Mouse (Mus musculus): ENCODE data around the gene Nrros. TPM values are rescaled to one million over a fixed set of nuclear protein-coding genes. Genes with fewer than 3 reads are reported as not detected.

Gene Nrros
- total RNA-seq, 2 experiments from 2014 or later = 6.0 to 6.7 TPM

- DNase-seq = no peak
Observed at GRCm38 (mm10) chr16:32160742-32161323, 4.6 kb downstream of the Nrros start.

- no peak for DNase-seq
Observed at GRCm38 (mm10) chr16:32158966-32159365, 6.4 kb downstream of the Nrros start.

DNA sequence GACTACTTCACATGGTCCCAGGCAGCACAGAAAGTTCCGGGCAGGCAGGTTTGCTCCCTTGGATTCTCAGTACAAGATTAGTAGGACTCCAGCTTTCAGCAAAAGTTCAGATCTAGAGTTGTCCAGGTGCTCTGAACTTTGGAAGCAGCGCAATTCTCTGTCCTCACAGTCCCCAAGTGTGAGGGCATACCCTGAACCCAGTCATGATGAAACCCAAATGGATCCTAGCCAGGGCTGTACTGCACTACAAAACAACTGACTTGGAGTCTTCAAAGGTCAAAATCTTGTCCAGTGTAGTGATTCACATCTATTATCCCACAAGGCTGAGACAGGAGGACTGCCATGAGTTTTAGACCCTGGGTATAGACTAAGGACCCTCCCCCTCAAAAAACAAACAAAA, 8.0 kb downstream of the Nrros start:
- DNase-seq = no peak

- DNase-seq = no peak
Observed at GRCm38 (mm10) chr16:32156719-32157118, 8.7 kb downstream of the Nrros start.

DNA sequence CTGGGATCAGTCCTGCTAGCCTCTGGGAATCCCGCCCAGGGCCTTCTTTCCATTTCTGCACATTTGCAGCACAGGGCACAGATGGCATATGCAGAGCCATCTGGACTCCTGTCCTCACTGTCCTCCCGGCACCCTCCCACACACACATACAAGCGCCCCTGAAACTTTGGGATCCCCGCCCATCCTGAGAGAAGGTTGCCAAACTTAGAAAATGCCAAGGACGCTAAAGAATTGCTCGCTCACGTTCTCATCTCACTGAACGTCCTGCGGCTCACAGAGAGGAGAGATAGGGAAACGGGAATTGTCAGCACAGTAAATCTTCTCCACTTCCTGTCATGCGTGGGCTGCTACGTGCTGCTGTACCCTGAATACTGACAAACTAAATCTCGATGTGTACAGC, 11.0 kb downstream of the Nrros start:
- DNase-seq = peak; percentile 29

GRCm38 (mm10) chr16:32153976-32154375, 11.4 kb downstream of the Nrros start:
- no peak for DNase-seq

DNA sequence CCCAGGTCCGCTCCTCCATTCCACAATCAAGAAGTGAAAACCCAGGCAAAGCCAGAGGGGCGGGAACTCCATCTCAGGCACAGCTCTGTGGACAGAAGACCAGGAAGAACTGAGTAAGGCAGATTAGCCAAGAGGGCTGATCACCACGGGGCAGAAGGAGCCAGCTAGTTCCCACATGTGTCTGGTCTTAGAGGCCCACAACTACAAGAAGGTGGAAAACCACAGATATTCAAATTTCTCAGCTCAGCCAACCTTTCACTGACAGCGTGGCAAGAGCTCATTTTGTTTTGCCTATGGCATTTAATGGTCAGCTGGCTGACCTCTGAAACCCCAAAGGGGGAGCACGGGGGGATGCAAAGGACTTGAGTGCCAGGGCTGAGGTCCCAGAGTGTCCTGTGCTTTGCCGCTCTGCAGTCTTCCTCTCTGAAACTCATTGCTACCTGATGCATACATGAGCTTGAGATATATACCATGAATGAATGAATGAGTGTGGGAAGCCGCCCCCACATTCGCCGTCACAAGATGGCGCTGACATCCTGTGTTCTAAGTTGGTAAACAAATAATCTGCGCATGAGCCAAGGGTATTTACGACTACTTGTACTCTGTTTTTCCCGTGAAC, 17.7 kb downstream of the Nrros start:
- DNase-seq = no peak

DNA sequence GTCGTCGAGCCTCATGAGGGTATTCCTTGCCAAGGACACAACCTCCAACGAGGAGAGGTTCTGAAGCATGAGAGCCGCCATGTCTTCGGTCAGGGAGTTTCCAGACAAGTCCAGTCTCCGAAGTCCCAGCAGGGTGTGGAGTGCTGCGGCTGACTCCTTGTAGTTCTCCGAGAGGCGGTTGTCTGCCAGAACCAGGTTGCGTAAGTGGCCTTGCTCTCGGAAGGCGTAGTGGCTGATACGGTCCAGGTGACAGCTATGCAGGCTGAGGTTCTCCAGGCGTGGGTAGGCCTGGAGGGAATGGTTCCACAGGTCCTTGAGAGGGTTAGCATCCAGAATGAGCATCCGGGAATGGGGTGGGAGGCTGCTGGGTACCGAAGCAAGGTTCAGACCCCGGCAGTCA, 20.8 kb downstream of the Nrros start:
- DNase-seq = no peak

GRCm38 (mm10) chr16:32143766-32144165, 21.6 kb downstream of the Nrros start:
- DNase-seq = no peak

- DNase-seq = no peak
Observed at GRCm38 (mm10) chr16:32138954-32139353, 26.4 kb downstream of the Nrros start.

DNA sequence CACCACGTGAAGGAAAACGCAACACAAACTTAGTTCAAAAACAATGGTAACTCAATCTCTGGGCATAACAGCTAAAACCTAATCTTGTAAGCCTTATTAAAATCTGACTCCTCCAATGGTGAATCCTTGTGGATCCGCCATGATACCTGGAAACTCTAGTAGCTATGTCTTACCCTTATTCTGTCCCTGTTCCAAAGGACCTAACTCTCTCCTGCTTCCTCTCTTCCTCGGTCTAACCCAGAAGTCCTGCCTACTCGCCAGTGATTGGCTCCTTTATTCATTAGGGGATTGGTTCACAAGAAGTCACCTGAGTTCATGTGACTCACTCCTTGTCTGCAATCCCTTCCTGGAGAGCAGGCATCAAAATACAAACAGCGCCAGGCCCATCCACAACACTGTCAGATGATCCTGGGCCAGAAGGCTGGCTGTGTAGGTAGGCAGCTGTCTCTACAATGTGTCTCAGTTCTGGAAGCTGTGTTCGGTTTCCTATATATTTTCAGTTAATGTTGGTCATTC, 29.5 kb downstream of the Nrros start:
- no peak for DNase-seq

DNA sequence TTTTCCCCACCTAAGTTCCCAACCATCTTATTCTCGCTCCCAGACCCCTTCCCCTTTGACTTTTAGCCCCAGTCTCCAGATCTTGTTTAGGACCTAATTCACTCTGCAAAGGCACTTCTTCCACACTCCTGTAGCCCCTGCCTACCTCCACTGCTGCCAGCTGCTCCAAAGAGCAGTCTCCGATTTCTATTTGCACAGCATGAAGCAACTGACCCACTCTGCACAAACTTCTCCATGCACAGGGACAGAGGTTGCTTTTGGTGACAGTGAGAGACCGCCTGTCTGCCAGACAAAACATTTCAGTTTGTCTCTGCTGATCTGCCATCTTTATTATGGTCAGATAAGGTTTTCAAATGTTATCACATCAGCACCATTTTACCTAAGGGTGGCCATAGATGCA, 32.2 kb downstream of the Nrros start:
- DNase-seq = no peak

DNA sequence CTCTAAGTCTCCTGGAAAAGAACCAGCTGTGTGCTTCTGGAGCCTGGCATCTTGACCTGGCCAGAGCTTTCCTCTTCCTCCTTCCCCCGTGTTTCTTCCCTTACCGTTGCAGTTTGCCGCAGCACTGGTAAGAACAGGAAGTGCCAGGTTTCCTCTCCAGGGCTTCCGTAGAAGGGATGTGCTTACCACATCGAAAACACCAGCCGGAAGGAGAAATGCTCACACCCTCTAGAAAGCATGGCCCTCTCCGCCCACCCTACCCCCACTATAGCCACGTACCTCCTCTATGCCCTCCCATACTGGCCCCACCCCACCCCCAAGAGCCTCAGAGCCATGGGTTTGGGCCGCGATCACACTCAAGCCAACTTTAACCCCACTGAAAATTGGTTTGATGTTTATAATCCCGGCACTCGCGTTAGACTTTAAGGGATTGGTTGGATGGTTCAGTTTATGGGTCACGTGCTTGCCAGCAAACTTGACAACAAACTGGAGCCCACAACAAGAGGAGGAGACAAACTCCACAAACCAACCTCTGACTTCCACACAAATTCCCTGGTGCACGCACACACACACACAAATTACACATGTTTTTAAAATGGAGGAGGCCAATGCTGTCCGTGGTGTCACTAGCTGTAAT, 35.1 kb downstream of the Nrros start:
- peak; percentile 45 for DNase-seq

- no peak for DNase-seq
Observed at GRCm38 (mm10) chr16:32129449-32130189, 35.8 kb downstream of the Nrros start.

- DNase-seq = no peak
Observed at GRCm38 (mm10) chr16:32127046-32127445, 38.3 kb downstream of the Nrros start.

DNA sequence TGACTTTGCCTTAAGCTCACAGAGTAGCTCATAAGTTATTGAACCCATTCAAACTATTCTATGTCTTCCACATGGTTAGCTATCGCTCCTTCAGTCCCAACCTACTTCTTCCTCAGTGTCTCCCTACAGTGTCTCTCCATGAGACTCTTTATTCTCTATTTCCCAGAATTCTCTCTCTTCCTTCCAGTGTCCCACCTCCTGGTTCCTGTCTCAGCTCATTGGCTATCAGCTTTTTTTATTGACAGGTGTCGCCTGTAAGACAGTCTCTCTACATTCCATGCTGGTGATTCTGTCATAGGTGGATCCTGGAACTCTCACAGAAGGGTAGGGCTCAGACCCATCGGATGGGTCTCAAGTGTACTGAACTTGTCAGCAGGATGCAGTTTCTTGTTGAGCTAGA, 40.0 kb downstream of the Nrros start:
- no peak for DNase-seq

GRCm38 (mm10) chr16:32124444-32125335, 40.7 kb downstream of the Nrros start:
- DNase-seq = no peak

DNA sequence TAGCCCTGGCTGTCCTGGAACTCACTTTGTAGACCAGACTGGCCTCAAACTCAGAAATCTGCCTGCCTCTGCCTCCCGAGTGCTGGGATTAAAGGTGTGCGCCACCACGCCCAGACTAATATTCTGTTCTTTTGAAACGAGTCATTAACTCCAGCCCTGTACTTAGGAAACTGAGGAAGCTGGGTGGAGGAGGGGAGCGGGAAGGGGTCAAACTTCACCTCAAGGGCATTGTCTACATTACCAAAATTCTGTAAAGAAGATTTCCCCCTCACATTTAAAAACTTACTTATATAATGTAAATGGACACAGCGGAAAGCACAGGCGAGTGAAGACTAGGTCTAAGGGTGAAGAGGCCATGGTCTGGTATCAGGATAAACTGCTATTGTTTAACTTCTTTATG, 41.4 kb downstream of the Nrros start:
- no peak for DNase-seq

DNA sequence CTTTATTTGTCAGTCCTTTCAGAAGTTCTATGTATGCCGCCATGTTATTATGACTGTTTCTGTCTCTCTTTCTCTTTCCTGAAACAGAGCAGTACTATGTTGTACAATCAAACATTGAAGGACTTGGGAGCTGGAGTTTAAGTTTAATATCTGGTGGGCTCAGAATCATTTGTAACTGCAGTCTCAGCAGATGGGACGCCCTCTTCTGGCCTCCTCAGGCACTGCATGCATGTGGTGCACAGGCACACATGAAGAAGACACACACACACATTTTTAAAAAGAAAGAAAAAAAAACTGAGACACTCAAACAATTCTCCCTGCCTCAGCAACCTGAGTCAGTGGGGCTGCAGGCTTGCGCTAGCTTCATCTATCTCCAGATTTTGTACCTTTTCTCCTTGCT, 44.9 kb downstream of the Nrros start:
- DNase-seq = no peak

GRCm38 (mm10) chr16:32116186-32116585, 49.2 kb downstream of the Nrros start:
- DNase-seq = no peak

DNA sequence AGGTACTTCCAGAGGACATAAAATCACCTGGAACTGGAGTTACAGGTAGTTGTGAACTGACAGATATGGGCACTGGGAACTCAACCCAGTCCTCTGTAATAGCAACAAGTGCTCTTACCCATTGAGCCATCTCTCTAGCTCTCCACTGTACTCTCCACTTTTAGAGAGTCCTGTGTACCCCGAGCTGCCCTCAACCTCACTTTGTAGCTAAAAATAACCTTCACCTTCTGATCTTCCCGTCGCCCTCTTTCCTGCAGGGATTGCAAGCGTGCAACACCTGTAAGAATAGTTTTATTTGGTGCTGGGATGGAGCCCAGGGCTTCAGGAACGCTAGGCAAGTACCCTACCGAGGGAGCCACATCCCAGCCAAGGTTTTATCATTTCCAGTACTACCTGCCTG, 49.6 kb downstream of the Nrros start:
- DNase-seq = no peak

Data from heart, postnatal 4 days (tissue).